Mouse (Mus musculus): Measurements from ENCODE around the gene Stk19.
"Not testable (repeated sequence)": the region's sequence is repeated elsewhere in the genome, so short reads cannot be mapped to it uniquely, and the experiment has no call there.

DNA sequence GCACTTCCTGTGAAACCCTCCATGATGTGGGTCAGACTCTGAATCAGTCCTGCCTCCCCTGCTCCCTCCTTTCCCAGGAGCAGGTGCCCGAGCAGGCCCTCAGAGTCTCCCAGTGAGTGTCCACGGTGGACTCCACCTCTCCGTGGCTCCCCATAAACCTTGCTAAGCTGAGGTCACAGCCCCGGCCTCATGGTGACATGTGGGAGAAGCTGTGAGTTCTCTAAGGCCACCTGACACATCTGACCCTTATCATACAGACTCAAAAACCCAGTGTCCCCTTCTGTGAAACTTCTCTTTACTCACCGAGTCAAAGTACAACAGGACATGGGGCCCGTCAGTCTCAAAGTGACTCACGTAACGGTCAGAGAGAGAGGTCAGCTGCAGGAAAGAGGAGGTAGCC, 25.9 kb downstream of the Stk19 start:
- not testable (repeated sequence) for TF ChIP-seq CTCF (conservative IDR thresholded peaks at IDR 0.05; ENCODE audit: low read length); NANOG (IDR thresholded peaks at IDR 0.05; ENCODE audit: borderline replicate concordance, low read length)

All from E14TG2a.4 (cell line).